13 mouse cellular contexts compared by ENCODE assay signal in genomic region chr16:19960407-19961058, GRCm38 (mm10). TPM values are rescaled to one million over a fixed set of nuclear protein-coding genes. Genes with fewer than 3 reads are reported as not detected.
DNase-seq lines count a peak whose midpoint lies in the region; ATAC-seq and TF ChIP-seq lines count a peak whose summit lies in the region.
"Had no signal": no experiment of that assay in that cellular context is flagged by ENCODE, and none has a peak within 500 bp of the region (broad histone marks: within the 10 kb centered on the region; RNA-seq: fewer than 3 reads in every experiment).

No protein-coding gene starts in this region.

- no peak for TF ChIP-seq POLR2A in heart, adult 2 months (IDR thresholded peaks at IDR 0.05; ENCODE audit: insufficient read depth, low read depth, low read length)

- no peaks in the 10 kb centered on the region for H3K27me3 ChIP-seq in heart, adult 2 months (ENCODE audit: control insufficient read depth, insufficient read depth, low read length)
- H3K27me3 ChIP-seq in lung, embryonic 16.5 days (ENCODE audit: control insufficient read depth, insufficient read depth, low read depth, low read length): no peaks in the 10 kb centered on the region
- H3K27me3 ChIP-seq in heart, embryonic 16.5 days (ENCODE audit: control insufficient read depth, insufficient read depth, low read length): no peaks in the 10 kb centered on the region
- H3K27me3 ChIP-seq: forebrain, embryonic 13.5 days had no signal

- H3K9ac ChIP-seq in heart, adult 2 months (ENCODE audit: low read depth, low read length): no peak overlapping the region
- H3K9ac ChIP-seq in lung, embryonic 16.5 days (ENCODE audit: low read length): no peak overlapping the region
- no peak overlapping the region for H3K9ac ChIP-seq in heart, embryonic 16.5 days (ENCODE audit: low read length)
- H3K9ac ChIP-seq: forebrain, embryonic 13.5 days had no signal

- TF ChIP-seq CTCF in heart, adult 2 months (IDR thresholded peaks at IDR 0.05): no peak

- H3K79me2 ChIP-seq in heart, adult 2 months (replicated peaks; ENCODE audit: control insufficient read depth, insufficient read depth, low read length): peaks cover 3% of the 10 kb centered on the region; the same call in 1 of the 2 replicates

- WGBS in heart, adult 2 months: 13% methylated on average over 4 of the region's 4 CpGs
- 39% methylated on average over 4 of the region's 4 CpGs for WGBS in lung, embryonic 16.5 days
- 31% methylated on average over 4 of the region's 4 CpGs for WGBS in heart, embryonic 16.5 days

- peaks cover 14% of the 10 kb centered on the region for H3K4me1 ChIP-seq in heart, adult 2 months (ENCODE audit: control insufficient read depth, insufficient read depth, low read length)
- H3K4me1 ChIP-seq in lung, embryonic 16.5 days (replicated peaks; ENCODE audit: control insufficient read depth, insufficient read depth, low read length): no peaks in the 10 kb centered on the region
- peaks cover 12% of the 10 kb centered on the region for H3K4me1 ChIP-seq in heart, embryonic 16.5 days (ENCODE audit: control insufficient read depth, insufficient read depth, low read length)

- no peak overlapping the region for H3K4me2 ChIP-seq in lung, embryonic 16.5 days (ENCODE audit: low read depth, low read length)
- H3K4me2 ChIP-seq in heart, embryonic 16.5 days (ENCODE audit: low read depth, low read length): no peak overlapping the region
- H3K4me2 ChIP-seq: forebrain, embryonic 13.5 days had no signal

- TF ChIP-seq EP300 in heart, adult 2 months (IDR thresholded peaks at IDR 0.05; ENCODE audit: insufficient read depth, low read depth, low read length): no peak

- intact Hi-C loops in heart, adult 2 months (cut with DNase I): loop anchor here (5.0 kb wide), 2 partner anchors 62 to 137 kb away; partner anchors contain the start of gene Klhl24
- intact Hi-C loops in heart, postnatal 36 days (cut with DNase I): no loop called here

- H3K9me3 ChIP-seq in lung, embryonic 16.5 days (ENCODE audit: control insufficient read depth, low read length): no peaks in the 10 kb centered on the region
- no peaks in the 10 kb centered on the region for H3K9me3 ChIP-seq in heart, embryonic 16.5 days (replicated peaks; ENCODE audit: control insufficient read depth, low read length)
- H3K9me3 ChIP-seq: forebrain, embryonic 13.5 days had no signal

- no peak overlapping the region for H3K4me3 ChIP-seq in heart, adult 2 months
- H3K4me3 ChIP-seq in lung, embryonic 16.5 days (ENCODE audit: low read length): no peak overlapping the region
- H3K4me3 ChIP-seq in heart, embryonic 16.5 days (ENCODE audit: low read length): no peak overlapping the region
- H3K4me3 ChIP-seq: forebrain, embryonic 13.5 days had no signal

- peak; percentile 50 for ATAC-seq in lung, embryonic 16.5 days (ENCODE audit: low read depth)
- ATAC-seq in heart, embryonic 16.5 days (replicated peaks; ENCODE audit: extremely low read depth, insufficient read depth, low FRiP score): no peak; the same call in 1 of the 2 replicates
- ATAC-seq: forebrain, embryonic 13.5 days had no signal

- peak overlapping the region; percentile 59 for H3K27ac ChIP-seq in heart, adult 2 months
- peak overlapping the region; percentile 76 for H3K27ac ChIP-seq in lung, embryonic 16.5 days (ENCODE audit: low read length)
- peak overlapping the region; percentile 61 for H3K27ac ChIP-seq in heart, embryonic 16.5 days (ENCODE audit: low read length)
- H3K27ac ChIP-seq: forebrain, embryonic 13.5 days had no signal

- H3K36me3 ChIP-seq in heart, adult 2 months (ENCODE audit: control insufficient read depth, insufficient read depth, low read length): peaks cover 31% of the 10 kb centered on the region
- no peaks in the 10 kb centered on the region for H3K36me3 ChIP-seq in lung, embryonic 16.5 days (ENCODE audit: control insufficient read depth, insufficient read depth, low read length)
- peaks cover 3% of the 10 kb centered on the region for H3K36me3 ChIP-seq in heart, embryonic 16.5 days (ENCODE audit: control insufficient read depth, insufficient read depth)

- no peak for DNase-seq in heart, adult 2 months
- no peak for DNase-seq in heart, postnatal 36 days
- no peak for DNase-seq in lung, postnatal 36 days
- DNase-seq in Muller cell, postnatal 12 days (ENCODE audit: inconsistent ontology term): peak; percentile 59
- no peak for DNase-seq in left cerebral cortex, adult 18-20 months (ENCODE audit: low spot score in 2 of 2)
- no peak for DNase-seq in neural tube, embryonic 10.5 days (ENCODE audit: extremely low spot score, low spot score)
- DNase-seq: adrenal gland, postnatal 14 days; cerebellum, adult 8-10 months; gastrocnemius, postnatal 36 days; kidney, postnatal 14 days had no signal

RNA-seq across cellular contexts. Expression of gene Klhl6, which starts 22.3 kb away (rescaled TPM):
- 1 to 10 TPM; 5.3 to 5.4 TPM for total RNA-seq in heart, adult 2 months (2021)
- 5.4 and 7.7 TPM in 2 replicates for polyA plus RNA-seq in heart, adult 2 months (2012; rRNA removed)
- 1 to 10 TPM; 5.3 to 6.3 TPM for total RNA-seq in heart, postnatal 36 days (2021)
- polyA plus RNA-seq in lung, embryonic 16.5 days (2015; fragmentation: Nextera tagmentation; extraction: Ambion mirVana): 16.7 and 18.3 TPM in 2 replicates
- polyA plus RNA-seq in heart, embryonic 16.5 days (2015; fragmentation: Nextera tagmentation; extraction: Ambion mirVana): 20.0 and 31.0 TPM in 2 replicates
- under 1 TPM; 0.79 to 0.84 TPM for total RNA-seq in left cerebral cortex, adult 18-20 months (2021)
